Mouse (Mus musculus): ENCODE measurements around the gene Bax. TPM values are rescaled to one million over a fixed set of nuclear protein-coding genes. Genes with fewer than 3 reads are reported as not detected.
"Not testable (repeated sequence)": the region's sequence is repeated elsewhere in the genome, so short reads cannot be mapped to it uniquely, and the experiment has no call there.

Gene Bax
- polyA plus RNA-seq, 1 experiment: 105 TPM

DNA sequence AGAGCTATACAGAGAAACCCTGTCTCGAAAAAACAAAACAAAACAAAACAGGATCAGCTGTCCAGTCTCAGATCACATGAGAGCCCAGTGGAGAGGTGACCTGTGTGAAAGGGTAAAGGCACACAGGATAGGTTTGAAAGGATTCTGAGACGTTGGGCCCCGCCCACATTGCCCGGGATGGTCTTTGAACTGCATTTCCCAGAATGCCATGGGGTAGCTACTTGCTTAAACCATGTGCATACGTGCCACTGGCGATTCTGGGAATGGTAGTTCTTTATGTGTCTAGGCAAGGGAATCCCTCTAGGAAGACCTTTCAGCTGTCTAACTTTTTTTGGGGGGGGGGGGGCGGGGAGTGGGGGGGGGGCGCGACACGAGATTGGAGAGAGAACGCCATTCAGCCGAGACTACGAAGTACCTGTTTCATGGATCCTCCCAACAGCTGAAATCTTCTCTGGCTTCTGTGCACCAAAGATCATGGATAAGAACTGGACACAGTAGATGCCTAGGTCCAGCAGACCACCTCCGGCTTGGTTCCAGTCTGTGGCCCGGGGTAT is 14.8 kb upstream of the Bax start, which contains the start of gene Tulp2:
Gene Tulp2, plus strand, starts transcription at position 504 of the 554 bp plus-strand sequence.
- no peak for TF ChIP-seq POLR2A (IDR thresholded peaks at IDR 0.05; ENCODE audit: low read depth, low read length)
- no peak for TF ChIP-seq CTCF (IDR thresholded peaks at IDR 0.05; ENCODE audit: extremely low read depth, insufficient read length, insufficient replicate concordance, low read depth, low read length)

DNA sequence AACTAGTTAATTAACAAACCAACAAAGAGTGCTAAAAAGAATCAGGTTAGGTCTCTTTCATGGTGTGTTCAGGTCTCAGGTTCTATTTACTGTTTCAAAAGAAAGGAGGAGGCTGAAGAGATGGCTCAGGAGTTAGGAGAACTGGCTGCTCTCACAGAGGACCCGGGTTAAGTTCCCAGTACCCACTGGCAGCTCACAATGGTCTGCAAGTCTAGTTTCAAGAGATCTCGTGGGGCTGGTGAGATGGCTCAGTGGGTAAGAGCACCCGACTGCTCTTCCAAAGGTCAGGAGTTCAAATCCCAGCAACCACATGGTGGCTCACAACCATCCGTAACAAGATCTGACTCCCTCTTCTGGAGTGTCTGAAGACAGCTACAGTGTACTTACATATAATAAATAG is 13.6 kb upstream of the Bax start:
- not testable (repeated sequence) for H3K27me3 ChIP-seq (ENCODE audit: control insufficient read depth, insufficient read depth, low read length); H3K27ac ChIP-seq (ENCODE audit: insufficient read depth, low read depth, low read length); H3K36me3 ChIP-seq (ENCODE audit: control insufficient read depth, insufficient read depth, low read length); H3K4me1 ChIP-seq (ENCODE audit: control insufficient read depth, insufficient read depth, insufficient read length, low read length); H3K4me3 ChIP-seq (ENCODE audit: low read depth, low read length)
- 72% methylated on average over 3 of the region's 4 CpGs for WGBS

More for the DNA sequence above, 14.8 kb upstream of the Bax start, which contains the start of gene Tulp2:
- Histone ChIP-seq H3K36me3 (ENCODE audit: control insufficient read depth, insufficient read depth, low read length) (no peaks in the 10 kb centered on the region), H3K27ac (ENCODE audit: insufficient read depth, low read depth, low read length) (no peak within 1 kb of the TSS), H3K4me3 (ENCODE audit: low read depth, low read length) (no peak within 1 kb of the TSS), H3K27me3 (ENCODE audit: control insufficient read depth, insufficient read depth, low read length) (no peaks in the 10 kb centered on the region), H3K4me1 (ENCODE audit: control insufficient read depth, insufficient read depth, insufficient read length, low read length) (no peaks in the 10 kb centered on the region)
- WGBS: 47% methylated on average over 14 of the region's 15 CpGs

DNA sequence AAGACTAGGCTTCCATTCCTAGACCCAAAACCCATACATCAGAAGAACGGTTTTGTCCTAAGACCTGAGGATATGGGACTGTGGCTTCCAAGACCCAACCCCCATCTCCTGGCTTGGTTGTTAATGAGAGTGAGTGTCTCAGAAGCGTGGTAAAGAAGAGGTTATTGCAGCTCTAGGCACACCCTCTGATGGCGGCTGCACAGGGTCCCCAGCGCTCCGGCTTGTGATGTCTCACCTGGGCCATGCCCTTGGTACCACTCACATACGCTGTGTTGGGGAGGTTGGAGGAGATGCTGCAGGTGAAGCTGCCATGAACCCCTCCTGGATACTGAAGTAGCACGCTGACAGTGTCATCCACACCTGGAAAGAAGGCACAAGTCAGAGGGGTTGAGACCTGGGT is 12.1 kb upstream of the Bax start:
- Histone ChIP-seq H3K27ac (ENCODE audit: insufficient read depth, low read depth, low read length) (no peak overlapping the region), H3K4me1 (ENCODE audit: control insufficient read depth, insufficient read depth, insufficient read length, low read length) (peaks cover 4% of the 10 kb centered on the region), H3K36me3 (ENCODE audit: control insufficient read depth, insufficient read depth, low read length) (no peaks in the 10 kb centered on the region), H3K4me3 (ENCODE audit: low read depth, low read length) (no peak overlapping the region), H3K27me3 (ENCODE audit: control insufficient read depth, insufficient read depth, low read length) (no peaks in the 10 kb centered on the region)
- WGBS: 93% methylated on average over 7 of the region's 7 CpGs
- TF ChIP-seq CTCF (IDR thresholded peaks at IDR 0.05; ENCODE audit: extremely low read depth, insufficient read length, insufficient replicate concordance, low read depth, low read length) (no peak), POLR2A (IDR thresholded peaks at IDR 0.05; ENCODE audit: low read depth, low read length) (no peak)

DNA sequence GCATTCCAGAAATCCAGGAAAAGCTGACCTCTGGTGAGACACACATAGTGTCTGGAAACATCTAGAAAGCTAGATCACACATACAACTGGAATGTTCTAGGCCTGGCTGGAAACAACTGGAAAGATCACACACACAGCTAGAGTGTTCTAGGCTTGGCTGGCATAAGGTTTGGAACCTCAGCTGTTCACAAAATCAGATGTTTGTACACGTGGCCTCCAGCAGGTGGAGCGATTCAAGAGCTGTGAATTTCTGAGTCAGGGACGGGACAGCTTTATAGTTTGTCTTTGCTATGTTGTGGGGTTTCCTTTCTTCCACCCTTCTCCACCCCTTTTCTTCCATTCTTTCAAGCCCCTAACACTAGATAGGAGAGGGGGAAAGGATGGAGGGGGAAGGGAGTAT is 10.3 kb upstream of the Bax start:
- Histone ChIP-seq H3K27ac (ENCODE audit: insufficient read depth, low read depth, low read length) (no peak overlapping the region), H3K27me3 (ENCODE audit: control insufficient read depth, insufficient read depth, low read length) (no peaks in the 10 kb centered on the region), H3K4me3 (ENCODE audit: low read depth, low read length) (no peak overlapping the region), H3K36me3 (ENCODE audit: control insufficient read depth, insufficient read depth, low read length) (no peaks in the 10 kb centered on the region), H3K4me1 (ENCODE audit: control insufficient read depth, insufficient read depth, insufficient read length, low read length) (peaks cover 4% of the 10 kb centered on the region)
- TF ChIP-seq CTCF (IDR thresholded peaks at IDR 0.05; ENCODE audit: extremely low read depth, insufficient read length, insufficient replicate concordance, low read depth, low read length) (peak; percentile 47; the same call in 1 of the 2 replicates), POLR2A (IDR thresholded peaks at IDR 0.05; ENCODE audit: low read depth, low read length) (no peak)
- 2% methylated on average over 3 of the region's 3 CpGs for WGBS

DNA sequence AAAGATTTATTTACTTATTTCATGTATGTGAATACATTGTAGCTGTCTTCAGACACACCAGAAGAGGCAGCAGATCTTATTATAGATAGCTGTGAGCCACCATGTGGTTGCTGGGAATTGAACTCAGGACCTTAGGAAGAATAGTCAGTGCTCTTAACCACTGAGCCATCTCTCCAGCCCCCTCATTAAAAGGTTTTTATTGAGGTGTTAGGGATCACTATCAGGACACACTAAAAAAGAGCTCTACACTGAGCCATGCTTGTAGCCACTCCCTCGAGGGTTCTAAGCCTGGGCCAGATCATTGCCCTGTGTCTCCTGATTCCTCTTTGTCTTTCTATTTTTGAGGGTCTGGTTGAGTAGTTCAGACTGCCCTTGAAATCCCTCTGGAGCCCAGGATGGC is 9.8 kb upstream of the Bax start:
- Histone ChIP-seq H3K4me3 (ENCODE audit: low read depth, low read length) (no peak overlapping the region), H3K27ac (ENCODE audit: insufficient read depth, low read depth, low read length) (no peak overlapping the region), H3K36me3 (ENCODE audit: control insufficient read depth, insufficient read depth, low read length) (no peaks in the 10 kb centered on the region), H3K27me3 (ENCODE audit: control insufficient read depth, insufficient read depth, low read length) (no peaks in the 10 kb centered on the region), H3K4me1 (ENCODE audit: control insufficient read depth, insufficient read depth, insufficient read length, low read length) (peaks cover 4% of the 10 kb centered on the region)
- no peak for TF ChIP-seq POLR2A (IDR thresholded peaks at IDR 0.05; ENCODE audit: low read depth, low read length)
- no peak for TF ChIP-seq CTCF (IDR thresholded peaks at IDR 0.05; ENCODE audit: extremely low read depth, insufficient read length, insufficient replicate concordance, low read depth, low read length)
- 14% methylated on average over 1 of the region's 1 CpGs for WGBS

DNA sequence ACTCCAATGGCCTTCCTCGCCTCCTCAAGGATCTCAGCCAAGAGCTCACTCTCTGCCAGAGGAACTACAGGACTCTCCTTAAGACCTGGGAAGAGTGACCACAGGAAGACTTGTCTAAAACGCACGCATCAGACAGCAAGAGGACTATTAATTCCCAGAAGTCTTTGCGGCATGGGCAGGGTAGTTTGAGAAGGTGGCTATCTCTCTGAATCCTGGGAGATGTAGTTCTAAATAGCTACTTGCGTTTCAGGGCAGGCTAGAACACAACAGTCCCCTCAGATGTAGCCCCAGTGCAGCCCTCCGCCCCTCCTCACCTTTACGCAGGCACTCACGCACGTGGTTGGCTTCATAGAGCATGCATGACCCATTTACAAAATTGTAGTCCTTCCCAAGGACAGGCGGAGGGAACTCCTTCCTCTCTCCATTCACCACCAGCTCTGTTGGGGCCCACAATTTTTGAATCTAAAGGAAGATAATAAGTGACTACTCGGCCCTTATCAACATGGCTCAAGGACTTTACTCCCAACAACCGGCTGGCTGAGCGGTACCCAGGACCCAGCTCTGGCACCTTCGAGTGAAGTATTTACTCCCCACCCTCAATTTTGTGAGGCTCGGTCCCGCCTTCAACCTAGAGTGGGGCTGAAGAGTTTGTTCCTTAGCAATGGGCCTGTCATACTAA is 8.7 kb upstream of the Bax start:
- Histone ChIP-seq H3K36me3 (ENCODE audit: control insufficient read depth, insufficient read depth, low read length) (no peaks in the 10 kb centered on the region), H3K4me3 (ENCODE audit: low read depth, low read length) (peak overlapping the region; percentile 59), H3K4me1 (ENCODE audit: control insufficient read depth, insufficient read depth, insufficient read length, low read length) (peaks cover 4% of the 10 kb centered on the region), H3K27ac (ENCODE audit: insufficient read depth, low read depth, low read length) (no peak overlapping the region), H3K27me3 (ENCODE audit: control insufficient read depth, insufficient read depth, low read length) (no peaks in the 10 kb centered on the region)
- 30% methylated on average over 16 of the region's 16 CpGs for WGBS
- TF ChIP-seq CTCF (IDR thresholded peaks at IDR 0.05; ENCODE audit: extremely low read depth, insufficient read length, insufficient replicate concordance, low read depth, low read length) (no peak), POLR2A (IDR thresholded peaks at IDR 0.05; ENCODE audit: low read depth, low read length) (no peak)

DNA sequence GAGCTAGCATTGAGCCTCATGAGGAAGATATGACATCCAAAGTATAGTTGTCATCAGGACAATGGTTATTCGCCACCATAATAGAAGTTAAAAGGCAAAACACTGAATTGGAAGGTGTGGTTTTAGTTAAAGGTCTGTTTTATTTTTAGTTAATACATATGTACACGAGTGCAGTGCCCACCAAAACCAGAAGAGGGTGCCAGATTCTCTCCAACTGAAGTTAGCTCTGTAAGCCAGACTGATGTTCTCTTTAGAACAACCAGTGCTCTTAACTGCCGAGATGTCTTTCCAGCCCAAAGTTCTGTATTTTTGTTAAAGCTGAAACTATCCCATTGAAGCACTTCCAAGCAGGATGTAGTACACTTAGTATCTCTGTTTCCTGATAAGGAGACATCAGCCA is 4.2 kb upstream of the Bax start:
- Histone ChIP-seq H3K27ac (ENCODE audit: insufficient read depth, low read depth, low read length) (no peak overlapping the region), H3K4me1 (ENCODE audit: control insufficient read depth, insufficient read depth, insufficient read length, low read length) (peaks cover 4% of the 10 kb centered on the region), H3K36me3 (ENCODE audit: control insufficient read depth, insufficient read depth, low read length) (no peaks in the 10 kb centered on the region), H3K27me3 (ENCODE audit: control insufficient read depth, insufficient read depth, low read length) (no peaks in the 10 kb centered on the region), H3K4me3 (ENCODE audit: low read depth, low read length) (no peak overlapping the region)
- TF ChIP-seq CTCF (IDR thresholded peaks at IDR 0.05; ENCODE audit: extremely low read depth, insufficient read length, insufficient replicate concordance, low read depth, low read length): no peak
- no peak for TF ChIP-seq POLR2A (IDR thresholded peaks at IDR 0.05; ENCODE audit: low read depth, low read length)
- 6% methylated on average over 3 of the region's 3 CpGs for WGBS
